Mouse (Mus musculus) kidney, adult 2 months (tissue): Measurements from ENCODE around the gene Sv2a. TPM values are rescaled to one million over a fixed set of nuclear protein-coding genes. Genes with fewer than 3 reads are reported as not detected.

Experiments
- DNase-seq: peaks from one replicate; pipeline ENCODE4 v3.0.0; 2021
- H3K27ac ChIP-seq: fragments of 200-500 bp; 2 replicates; pipeline ENCODE4 v1.5.1; 2012; ENCODE audit warnings: low read depth, low read length, control low read depth, inconsistent platforms; ENCODE audit not compliant: insufficient read depth
- H3K27me3 ChIP-seq: fragments of 200-500 bp; replicated peaks from 2 replicates; pipeline ENCODE4 v1.6.1; 2012; ENCODE audit warnings: mild to moderate bottlenecking, moderate library complexity, low read length, inconsistent platforms; ENCODE audit not compliant: control insufficient read depth, insufficient read depth
- H3K36me3 ChIP-seq: fragments of 200-500 bp; 2 replicates; pipeline ENCODE4 v1.6.1; 2012; ENCODE audit warnings: mild to moderate bottlenecking, moderate library complexity, low read length, inconsistent platforms; ENCODE audit not compliant: control insufficient read depth, insufficient read depth
- H3K4me1 ChIP-seq: fragments of 200-500 bp; 2 replicates; pipeline ENCODE4 v1.6.1; 2011; ENCODE audit warnings: low read length; ENCODE audit not compliant: control insufficient read depth, insufficient read depth
- H3K4me3 ChIP-seq: fragments of 200-500 bp; 2 replicates; pipeline ENCODE4 v1.5.1; 2011; ENCODE audit warnings: mild to moderate bottlenecking, low read depth, low read length, control low read depth; ENCODE audit not compliant: insufficient read depth
- CTCF ChIP-seq: fragments of 200-500 bp; conservative IDR thresholded peaks from 2 replicates; pipeline ENCODE4 v1.5.1; 2011; ENCODE audit warnings: low read depth, mild to moderate bottlenecking, control low read depth, low read length, moderate library complexity, mixed read lengths; ENCODE audit not compliant: insufficient read depth, insufficient read length
- POLR2A ChIP-seq: fragments of 200-500 bp; IDR thresholded peaks from one replicate; pipeline ENCODE4 v1.6.1; 2011; ENCODE audit warnings: low read depth, low read length, control low read depth
- WGBS: fragments of 180-500 bp; shearing (Covaris S2); methylation state at CpG from one replicate; pipeline ENCODE4 v1.1.7; 2018; 5-methylcytosine and 5-hydroxymethylcytosine counted together
- polyA plus RNA-seq: library from polyadenylated mRNA; depleted of rRNA; stranded (reverse); fragments of >200 nt; gene quantifications from 2 replicates; pipeline ENCODE4 v1.2.3, GENCODE M21; 2012

Sv2a gene
- polyA plus RNA-seq, 1 experiment = 20.8 TPM

- Histone ChIP-seq H3K4me1 (peaks cover 19% of the 10 kb centered on the region; the same call in 1 of the 2 replicates), H3K36me3 (no peaks in the 10 kb centered on the region), H3K27ac (peak overlapping the region; percentile 77), H3K4me3 (peak overlapping the region; percentile 55), H3K27me3 (no peaks in the 10 kb centered on the region)
- no peak for TF ChIP-seq POLR2A
- no peak for TF ChIP-seq CTCF
- WGBS = 24% methylated on average over 9 of the region's 9 CpGs
- DNase-seq = peak; percentile 33
Observed at GRCm38 (mm10) chr3:96221640-96222038, 40.7 kb downstream of the Sv2a start.

- H3K4me3 ChIP-seq = no peak overlapping the region
Observed at GRCm38 (mm10) chr3:96222774-96223173, 41.8 kb downstream of the Sv2a start.

DNA sequence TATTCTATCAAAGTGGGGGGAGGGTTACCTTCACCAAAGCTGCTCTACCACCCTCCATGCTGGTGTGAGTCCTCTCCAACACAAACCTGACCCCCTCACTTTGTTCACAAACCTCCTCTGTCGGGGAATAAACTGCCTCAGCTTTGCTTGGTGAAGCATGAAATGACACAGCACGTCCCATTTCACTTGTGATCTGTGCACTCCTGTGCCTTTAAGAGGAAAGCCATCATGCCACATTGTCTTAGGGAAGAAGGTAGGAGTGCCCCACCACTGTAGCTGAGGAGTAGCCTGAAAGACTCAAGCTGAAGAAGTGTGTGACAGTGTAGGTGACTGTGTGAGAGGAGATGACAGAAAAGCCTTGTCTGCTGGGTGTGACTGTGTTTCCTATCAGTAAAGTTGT is 44.5 kb downstream of the Sv2a start:
- H3K4me3 ChIP-seq = no peak overlapping the region
- H3K27me3 ChIP-seq = no peaks in the 10 kb centered on the region
- H3K4me1 ChIP-seq = peaks cover 10% of the 10 kb centered on the region; the same call in 1 of the 2 replicates
- WGBS = 17% methylated on average over 2 of the region's 2 CpGs
- no peak overlapping the region for H3K27ac ChIP-seq
- TF ChIP-seq POLR2A (no peak), CTCF (no peak)
- H3K36me3 ChIP-seq = no peaks in the 10 kb centered on the region
- peak; percentile 21 for DNase-seq

More at GRCm38 (mm10) chr3:96222774-96223173, 41.8 kb downstream of the Sv2a start:
- 88% methylated on average over 4 of the region's 4 CpGs for WGBS
- TF ChIP-seq POLR2A (no peak), CTCF (no peak)
- peaks cover 19% of the 10 kb centered on the region; the same call in 1 of the 2 replicates for H3K4me1 ChIP-seq
- no peak for DNase-seq
- H3K36me3 ChIP-seq = no peaks in the 10 kb centered on the region
- no peaks in the 10 kb centered on the region for H3K27me3 ChIP-seq
- no peak overlapping the region for H3K27ac ChIP-seq

DNA sequence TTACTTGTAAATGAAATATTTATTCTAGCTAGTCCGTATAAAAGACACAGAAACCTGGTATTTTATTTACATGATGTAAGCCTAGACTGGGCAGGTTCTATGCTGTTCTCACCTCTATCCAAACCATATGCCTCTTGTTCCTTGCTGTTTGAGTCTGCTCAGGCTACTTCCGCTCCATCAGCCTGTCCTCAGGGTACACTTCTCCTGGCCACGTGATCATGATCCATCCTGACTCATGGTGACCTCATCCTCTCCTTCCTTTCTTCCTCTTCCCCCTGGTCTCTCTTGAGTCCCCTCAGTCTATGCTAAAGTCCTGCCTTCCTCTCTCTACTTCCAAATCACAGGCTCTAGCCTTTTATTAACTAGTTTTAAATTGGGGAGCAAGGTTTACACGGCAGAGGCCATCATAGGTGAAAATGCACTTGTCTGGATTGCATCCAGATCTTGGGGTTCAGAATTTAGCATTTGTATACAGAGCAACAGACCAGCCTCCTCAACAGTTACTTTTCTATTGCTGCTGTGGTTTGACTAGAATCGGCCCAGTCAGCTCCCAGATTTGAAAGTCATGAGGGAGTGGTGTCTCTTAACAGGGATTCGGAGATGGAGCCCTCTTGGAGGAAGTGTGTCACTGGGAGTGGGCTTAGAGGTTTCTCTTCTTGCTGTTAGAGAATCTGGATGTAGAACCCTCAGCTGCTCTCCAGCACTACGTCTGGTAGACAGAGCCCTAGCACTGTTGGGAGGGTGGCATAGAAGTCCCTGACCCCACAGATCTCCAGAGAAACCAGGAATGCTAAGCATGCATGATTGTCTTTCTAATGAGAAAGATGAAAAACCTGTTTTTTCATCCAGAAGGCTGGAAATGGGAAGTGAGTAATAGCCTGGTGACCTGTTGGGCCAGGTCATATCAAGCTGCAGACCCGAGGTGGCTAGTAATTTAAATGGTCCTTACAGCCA is 46.0 kb downstream of the Sv2a start:
- H3K27me3 ChIP-seq = no peaks in the 10 kb centered on the region
- H3K27ac ChIP-seq = no peak overlapping the region
- peak; percentile 19 for DNase-seq
- no peak overlapping the region for H3K4me3 ChIP-seq
- peaks cover 6% of the 10 kb centered on the region; the same call in 1 of the 2 replicates for H3K4me1 ChIP-seq
- no peaks in the 10 kb centered on the region for H3K36me3 ChIP-seq
- TF ChIP-seq POLR2A (no peak), CTCF (no peak)
- 56% methylated on average over 8 of the region's 8 CpGs for WGBS

DNA sequence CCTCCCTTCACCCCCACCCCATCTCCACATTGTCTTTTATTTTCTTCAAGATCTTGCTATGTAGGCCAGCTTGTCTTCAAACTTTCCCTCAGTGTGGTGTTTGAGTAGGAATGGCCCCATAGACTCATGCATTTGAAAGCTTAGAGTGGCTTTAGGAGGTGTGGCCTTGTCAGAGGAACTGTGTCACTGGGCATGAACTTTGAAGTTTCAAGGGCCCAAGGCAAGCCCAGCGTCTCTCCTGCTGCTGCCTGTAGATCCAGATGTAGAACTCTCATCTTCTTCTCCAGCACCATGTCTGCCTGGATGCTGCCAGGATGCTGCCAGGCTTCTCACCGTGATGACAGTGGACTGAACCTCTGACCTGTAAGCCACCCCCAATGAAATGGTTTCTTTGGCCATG is 47.9 kb downstream of the Sv2a start:
- peaks cover 4% of the 10 kb centered on the region; the same call in 1 of the 2 replicates for H3K4me1 ChIP-seq
- no peaks in the 10 kb centered on the region for H3K27me3 ChIP-seq
- 74% methylated on average over 2 of the region's 2 CpGs for WGBS
- TF ChIP-seq CTCF (no peak), POLR2A (no peak)
- H3K4me3 ChIP-seq = no peak overlapping the region
- no peak for DNase-seq
- H3K27ac ChIP-seq = no peak overlapping the region
- H3K36me3 ChIP-seq = no peaks in the 10 kb centered on the region

DNA sequence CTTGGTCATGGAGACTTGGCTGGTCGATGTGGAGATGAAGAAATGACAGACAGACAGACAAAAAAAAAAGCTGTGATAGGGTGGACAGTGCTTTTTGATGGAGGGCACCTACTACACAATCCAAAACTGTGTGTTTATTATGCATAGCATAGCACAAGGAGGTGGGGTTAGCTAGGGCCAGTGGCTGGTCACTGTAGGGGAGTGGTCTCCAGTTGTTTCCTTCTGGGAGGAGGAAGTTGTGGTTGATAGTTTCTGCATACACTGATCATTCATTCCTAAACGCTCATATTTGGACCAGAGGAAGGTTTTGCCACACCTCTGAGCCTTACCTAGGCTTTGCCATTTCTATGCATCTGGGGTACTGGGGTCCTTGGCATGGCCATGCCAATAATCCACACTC is 49.5 kb downstream of the Sv2a start:
- DNase-seq = no peak
- H3K27ac ChIP-seq = no peak overlapping the region
- H3K27me3 ChIP-seq = no peaks in the 10 kb centered on the region
- no peaks in the 10 kb centered on the region for H3K36me3 ChIP-seq
- H3K4me1 ChIP-seq = peaks cover 2% of the 10 kb centered on the region; the same call in 1 of the 2 replicates
- no peak for TF ChIP-seq CTCF
- no peak for TF ChIP-seq POLR2A
- 79% methylated on average over 2 of the region's 2 CpGs for WGBS
- H3K4me3 ChIP-seq = no peak overlapping the region
